Mouse (Mus musculus): Measurements from ENCODE around the gene Gm6169. TPM values are rescaled to one million over a fixed set of nuclear protein-coding genes. Genes with fewer than 3 reads are reported as not detected.
A peak's percentile ranks its signal among the peaks of the same experiment; 100 is the strongest.
"Not testable (repeated sequence)": the region's sequence is repeated elsewhere in the genome, so short reads cannot be mapped to it uniquely, and the experiment has no call there.

Gene Gm6169
- polyA plus RNA-seq, 2 experiments = 0.33 to 0.81 TPM

DNA sequence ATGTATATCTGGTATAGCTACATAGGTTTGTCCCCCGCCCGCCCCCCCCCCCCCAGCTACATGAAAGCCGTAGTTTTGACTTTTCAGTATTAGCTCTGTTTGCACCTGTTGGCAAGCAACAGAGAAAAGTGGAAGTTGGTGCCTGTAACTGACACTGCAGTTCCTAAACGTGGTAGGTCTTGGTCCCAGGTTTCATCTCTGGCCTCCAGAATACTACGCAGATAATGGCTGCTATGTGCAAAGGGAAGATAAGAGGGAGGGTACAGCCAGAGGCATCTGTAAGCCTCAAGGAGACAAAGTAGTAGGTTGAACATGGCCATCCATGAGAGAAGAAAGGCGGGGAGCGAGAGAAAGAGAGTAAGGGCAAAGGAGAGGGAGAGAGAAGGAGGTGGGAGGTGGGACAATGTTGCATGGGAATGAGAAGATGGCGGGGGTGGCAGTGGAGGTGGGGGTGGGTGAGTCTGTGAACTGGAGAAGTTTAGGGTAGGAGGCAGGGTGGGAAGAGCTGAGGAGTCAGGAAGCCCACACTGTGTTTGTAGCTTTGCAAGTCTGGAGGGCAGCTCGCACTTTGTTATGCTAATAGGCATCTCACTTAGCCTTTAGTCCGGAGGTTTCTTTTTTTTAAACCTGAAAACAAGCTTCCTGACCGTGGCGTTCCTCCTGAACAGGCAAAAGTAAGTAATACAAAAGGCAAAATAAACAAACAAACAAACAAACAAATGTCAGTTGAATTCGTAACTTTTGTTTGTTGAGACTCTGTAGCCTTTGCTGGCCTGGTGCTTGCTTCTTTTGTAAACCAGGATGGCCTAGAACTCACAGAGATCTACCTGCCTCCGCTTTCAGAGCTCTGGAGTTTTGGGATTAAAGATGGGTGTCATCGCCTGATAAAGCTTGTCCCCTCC, 32.1 kb downstream of the Gm6169 start, which contains the start of gene Fam169a:
Gene Fam169a, plus strand, starts transcription at position 638 of the 902 bp plus-strand sequence.
- peak within 1 kb of the TSS; percentile 75 for H3K9ac ChIP-seq (replicated peaks)

DNA sequence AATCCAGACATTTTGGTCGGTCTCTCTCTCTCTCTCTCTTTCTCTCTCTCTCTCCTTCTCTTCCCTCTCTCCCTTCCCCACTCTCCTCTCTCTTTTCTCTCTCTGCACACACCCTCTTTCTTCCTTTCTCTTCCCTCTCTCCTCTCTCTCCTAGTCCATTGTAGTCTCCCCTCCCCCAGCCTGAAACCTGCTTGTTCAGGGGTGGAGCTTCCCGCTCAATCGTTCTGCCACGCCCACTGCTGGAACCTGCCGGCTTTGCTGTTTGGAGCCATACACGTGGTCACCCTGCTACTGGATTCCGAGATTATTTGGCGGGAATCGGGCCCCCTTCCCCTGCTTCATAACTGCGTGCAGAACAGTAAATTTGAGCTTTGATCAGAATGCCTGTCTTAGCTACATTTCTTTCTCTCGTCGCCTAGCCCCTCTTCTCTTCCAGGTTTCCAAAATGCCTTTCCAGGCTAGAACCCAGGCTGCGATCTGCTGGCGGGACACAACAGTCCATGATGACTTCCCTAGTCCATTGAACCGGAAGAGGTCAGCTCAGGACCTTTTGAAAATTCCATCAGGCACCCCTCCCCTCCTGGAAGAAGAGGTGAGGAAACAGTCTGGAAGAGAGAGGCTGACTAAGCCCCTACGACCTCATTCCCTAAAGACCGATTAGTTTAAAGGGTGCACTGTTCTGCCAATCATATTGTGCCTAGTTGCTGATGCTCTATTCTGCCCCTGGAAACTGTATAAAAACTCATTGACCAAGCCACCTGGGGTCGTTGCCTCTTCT, 34.0 kb downstream of the Gm6169 start:
- Histone ChIP-seq H3K4me1 (replicated peaks; ENCODE audit: control insufficient read depth in 2 of 2, insufficient read depth in 2 of 2, low read length in 1 of 2) (peaks cover 40 to 52% of the 10 kb centered on the region in 2 experiments), H3K27ac (peak overlapping the region; percentile 61), H3K4me3 (ENCODE audit: insufficient read depth in 1 of 2, low read depth in 2 of 2, low read length in 2 of 2) (peak overlapping the region in 1 of 2 experiments; percentile 26; a peak in 2 of 4 replicates), H3K4me2 (ENCODE audit: low read depth) (peak overlapping the region; percentile 50), H3K9ac (replicated peaks) (peak overlapping the region; percentile 51)
- WGBS (ENCODE audit: insufficient replicate concordance) = 32% methylated on average over 18 of the region's 18 CpGs
- not testable (repeated sequence) for DNase-seq (ENCODE audit: low read depth in 3 of 3, low spot score in 3 of 3); H3K36me3 ChIP-seq (replicated peaks; ENCODE audit: control insufficient read depth, insufficient read depth, low read depth); H3K9me3 ChIP-seq (ENCODE audit: control insufficient read depth, low read length); H3K27me3 ChIP-seq (ENCODE audit: control insufficient read depth, insufficient read depth, low read length)
- ATAC-seq (ENCODE audit: insufficient read depth) = peak; percentile 45

More for the DNA sequence above, 32.1 kb downstream of the Gm6169 start, which contains the start of gene Fam169a:
- Histone ChIP-seq H3K27me3 (ENCODE audit: control insufficient read depth, insufficient read depth, low read length) (no peaks in the 10 kb centered on the region; the same call in 1 of the 2 replicates), H3K4me1 (replicated peaks; ENCODE audit: control insufficient read depth in 2 of 2, insufficient read depth in 2 of 2, low read length in 1 of 2) (peaks cover 40 to 51% of the 10 kb centered on the region in 2 experiments), H3K4me3 (ENCODE audit: insufficient read depth in 1 of 2, low read depth in 2 of 2, low read length in 2 of 2) (peak within 1 kb of the TSS; percentile 51 to 57), H3K36me3 (replicated peaks; ENCODE audit: control insufficient read depth, insufficient read depth, low read depth) (no peaks in the 10 kb centered on the region), H3K27ac (peak within 1 kb of the TSS; percentile 90), H3K9me3 (ENCODE audit: control insufficient read depth, low read length) (no peaks in the 10 kb centered on the region), H3K4me2 (ENCODE audit: low read depth) (peak within 1 kb of the TSS; percentile 77)
- peak; percentile 87 for ATAC-seq (ENCODE audit: insufficient read depth)
- peak; percentile 74 to 76 (median 75) for DNase-seq (ENCODE audit: low read depth in 3 of 3, low spot score in 3 of 3)
- WGBS (ENCODE audit: insufficient replicate concordance) = 16% methylated on average over 15 of the region's 15 CpGs
- TF ChIP-seq CTCF (IDR thresholded peaks at IDR 0.05; ENCODE audit: low read depth) (no peak), EP300 (IDR thresholded peaks at IDR 0.05; ENCODE audit: low read depth) (peak; percentile 96)

DNA sequence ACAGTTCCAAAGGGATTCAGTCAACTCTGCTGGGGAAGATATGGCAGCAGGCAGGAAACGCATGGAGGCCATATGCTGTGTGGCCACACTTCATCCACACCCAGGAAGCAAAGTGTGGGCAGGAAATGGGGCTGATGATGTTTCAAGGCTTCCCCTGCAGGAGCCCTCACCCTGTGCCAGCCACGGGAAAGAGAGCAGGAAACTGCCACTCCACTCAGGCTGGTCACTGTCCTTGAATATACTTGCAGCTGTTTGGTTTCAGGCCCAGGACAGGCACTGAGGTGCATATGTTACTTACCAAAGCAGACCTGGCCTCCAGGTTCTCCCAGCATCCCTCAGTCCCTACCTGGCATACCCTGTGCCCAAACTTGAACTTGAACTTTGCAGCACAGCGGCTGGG, 34.6 kb downstream of the Gm6169 start:
- Histone ChIP-seq H3K4me1 (replicated peaks; ENCODE audit: control insufficient read depth in 2 of 2, insufficient read depth in 2 of 2, low read length in 1 of 2) (peaks cover 37 to 48% of the 10 kb centered on the region in 2 experiments), H3K9me3 (ENCODE audit: control insufficient read depth, low read length) (no peaks in the 10 kb centered on the region), H3K27ac (peak overlapping the region; percentile 61), H3K36me3 (replicated peaks; ENCODE audit: control insufficient read depth, insufficient read depth, low read depth) (no peaks in the 10 kb centered on the region), H3K4me2 (ENCODE audit: low read depth) (peak overlapping the region; percentile 50), H3K4me3 (ENCODE audit: insufficient read depth in 1 of 2, low read depth in 2 of 2, low read length in 2 of 2) (peak overlapping the region in 1 of 2 experiments; percentile 9; a peak in 1 of 4 replicates), H3K27me3 (ENCODE audit: control insufficient read depth, insufficient read depth, low read length) (no peaks in the 10 kb centered on the region), H3K9ac (replicated peaks) (peak overlapping the region; percentile 51)
- ATAC-seq (ENCODE audit: insufficient read depth) (peak; percentile 6; the same call in 1 of the 2 replicates), DNase-seq (ENCODE audit: low read depth in 3 of 3, low spot score in 3 of 3) (no peak)
- TF ChIP-seq EP300 (IDR thresholded peaks at IDR 0.05; ENCODE audit: low read depth) (no peak), CTCF (IDR thresholded peaks at IDR 0.05; ENCODE audit: low read depth) (no peak)
- WGBS (ENCODE audit: insufficient replicate concordance) = 22% methylated on average over 3 of the region's 3 CpGs

DNA sequence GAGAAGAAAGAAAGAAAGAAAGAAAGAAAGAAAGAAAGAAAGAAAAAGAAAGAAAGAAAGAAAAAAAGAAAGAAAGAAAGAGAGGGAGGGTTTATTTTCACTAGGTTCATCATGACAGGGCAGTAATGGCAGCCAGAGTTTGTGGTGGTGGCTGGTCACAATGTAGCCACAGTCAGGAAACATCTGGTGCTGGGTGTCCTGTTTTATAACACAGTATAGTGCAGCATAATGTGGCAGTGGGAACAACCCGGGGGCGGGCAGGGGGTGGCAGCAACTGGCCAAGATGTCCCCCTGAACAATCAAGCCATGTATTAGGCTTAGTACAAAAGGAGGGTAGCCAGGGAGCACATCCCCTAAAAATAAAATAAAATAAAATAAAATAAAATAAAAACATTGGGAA, 35.6 kb downstream of the Gm6169 start:
- H3K4me1 ChIP-seq (replicated peaks; ENCODE audit: control insufficient read depth in 2 of 2, insufficient read depth in 2 of 2, low read length in 1 of 2) = peaks cover 37 to 48% of the 10 kb centered on the region in 2 experiments
- H3K4me3 ChIP-seq (ENCODE audit: insufficient read depth in 1 of 2, low read depth in 2 of 2, low read length in 2 of 2) = no peak overlapping the region
- ATAC-seq (ENCODE audit: insufficient read depth) (no peak), DNase-seq (ENCODE audit: low read depth in 3 of 3, low spot score in 3 of 3) (no peak)
- no peak overlapping the region for H3K4me2 ChIP-seq (ENCODE audit: low read depth)
- no peaks in the 10 kb centered on the region for H3K36me3 ChIP-seq (replicated peaks; ENCODE audit: control insufficient read depth, insufficient read depth, low read depth)
- no peak overlapping the region for H3K27ac ChIP-seq
- H3K9ac ChIP-seq (replicated peaks) = no peak overlapping the region
- H3K9me3 ChIP-seq (ENCODE audit: control insufficient read depth, low read length) = no peaks in the 10 kb centered on the region
- TF ChIP-seq CTCF (IDR thresholded peaks at IDR 0.05; ENCODE audit: low read depth) = no peak
- no peak for TF ChIP-seq EP300 (IDR thresholded peaks at IDR 0.05; ENCODE audit: low read depth)
- no peaks in the 10 kb centered on the region for H3K27me3 ChIP-seq (ENCODE audit: control insufficient read depth, insufficient read depth, low read length)
- 30% methylated on average over 2 of the region's 2 CpGs for WGBS (ENCODE audit: insufficient replicate concordance)
